Mouse (Mus musculus) intestine, embryonic 14.5 days (tissue): Measurements from ENCODE around the gene Lrrn3. TPM values are rescaled to one million over a fixed set of nuclear protein-coding genes. Genes with fewer than 3 reads are reported as not detected.

ENCODE experiments used
- ATAC-seq: fragments of 200-750 bp; cut with Nextera tagmentation; replicated peaks from 2 replicates; pipeline ENCODE4 v1.8.0; 2017; ENCODE audit warnings: low read depth, moderate number of reproducible peaks, moderate TSS enrichment, moderate library complexity; ENCODE audit not compliant: low FRiP score, low TSS enrichment
- DNase-seq: peaks from one replicate; pipeline ENCODE4 v3.0.0-alpha.2; 2018; ENCODE audit warnings: low spot score
- H3K27ac ChIP-seq: fragments of 300-500 bp; sonication (generic); 2 replicates; pipeline ENCODE4 v1.5.1; 2014; ENCODE audit warnings: low read depth, mild to moderate bottlenecking, control low read depth
- H3K27me3 ChIP-seq: fragments of 300-500 bp; sonication (generic); replicated peaks from 2 replicates; pipeline ENCODE4 v1.6.1; 2014; ENCODE audit warnings: low read length, control low read depth; ENCODE audit not compliant: control insufficient read depth, insufficient read depth
- H3K36me3 ChIP-seq: fragments of 300-500 bp; sonication (generic); 2 replicates; pipeline ENCODE4 v1.6.1; 2014; ENCODE audit warnings: low read length, control low read depth; ENCODE audit not compliant: control insufficient read depth, insufficient read depth
- H3K4me1 ChIP-seq: fragments of 300-500 bp; sonication (generic); replicated peaks from 2 replicates; pipeline ENCODE4 v1.6.1; 2014; ENCODE audit warnings: low read length, control low read depth, mixed read lengths; ENCODE audit not compliant: control insufficient read depth, insufficient read depth
- H3K4me2 ChIP-seq: fragments of 300-500 bp; sonication (generic); 2 replicates; pipeline ENCODE4 v1.6.1; 2014; ENCODE audit warnings: low read length
- H3K4me3 ChIP-seq: fragments of 300-500 bp; sonication (generic); 2 replicates; pipeline ENCODE4 v1.5.1; 2014; ENCODE audit warnings: low read depth, low read length, control low read depth, mixed read lengths
- H3K9ac ChIP-seq: fragments of 300-500 bp; sonication (generic); 2 replicates; pipeline ENCODE4 v1.6.1; 2014; ENCODE audit warnings: mild to moderate bottlenecking, low read length
- H3K9me3 ChIP-seq: fragments of 300-500 bp; sonication (generic); 2 replicates; pipeline ENCODE4 v1.6.1; 2016; ENCODE audit warnings: low read length, control low read depth; ENCODE audit not compliant: control insufficient read depth
- WGBS: fragments of 180-500 bp; shearing (Covaris S2); extraction: QIAGEN DNeasy Blood & Tissue Kit; methylation state at CpG from one replicate; pipeline ENCODE4 v1.1.7; 2014; 5-methylcytosine and 5-hydroxymethylcytosine counted together
- polyA plus RNA-seq: library from polyadenylated mRNA; unstranded; fragments of >200 nt; fragmentation: Nextera tagmentation; extraction: Ambion mirVana; gene quantifications from 2 replicates; pipeline ENCODE4 v1.2.1, GENCODE M21; 2014

Gene Lrrn3
- polyA plus RNA-seq, 1 experiment from 2014 or later: 14.3 TPM

DNA sequence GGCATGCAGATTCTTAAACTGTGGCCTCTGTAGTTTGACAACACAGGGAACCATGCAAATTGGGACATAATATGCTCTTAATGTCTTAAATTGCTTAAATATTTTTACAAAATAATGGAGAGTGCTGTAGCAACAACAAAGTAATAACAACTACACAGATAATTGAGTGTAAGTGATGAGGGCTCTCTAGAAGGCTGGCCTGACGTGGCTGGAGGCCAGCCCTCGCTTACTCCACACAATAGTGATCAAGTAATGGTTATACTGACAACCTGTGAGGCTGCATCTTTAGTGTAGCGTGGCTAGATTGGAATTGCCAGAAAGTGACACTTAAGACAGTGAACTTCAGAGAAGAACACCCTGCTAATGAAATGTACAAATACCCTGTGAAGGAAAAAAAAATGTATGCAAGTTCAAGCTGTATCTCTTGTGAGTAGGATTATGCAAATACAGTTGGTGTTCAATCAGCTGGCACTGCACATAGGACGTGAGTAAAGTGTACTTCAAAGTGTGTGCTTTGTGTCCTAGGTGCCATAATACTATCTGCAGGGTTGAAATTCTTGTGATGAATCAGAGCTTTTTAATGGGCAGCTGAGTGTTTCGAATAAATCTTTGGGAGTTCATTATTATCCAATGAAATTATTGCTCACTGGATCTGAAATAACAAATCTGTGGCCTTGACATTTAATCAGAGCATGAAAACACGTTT is 17.0 kb downstream of the Lrrn3 start:
- H3K9me3 ChIP-seq: no peaks in the 10 kb centered on the region
- WGBS: 72% methylated on average over 6 of the region's 6 CpGs
- DNase-seq (no peak), ATAC-seq (no peak)
- H3K27ac ChIP-seq: no peak overlapping the region
- H3K4me3 ChIP-seq: no peak overlapping the region
- no peak overlapping the region for H3K9ac ChIP-seq
- no peaks in the 10 kb centered on the region for H3K27me3 ChIP-seq
- H3K36me3 ChIP-seq: no peaks in the 10 kb centered on the region
- no peak overlapping the region for H3K4me2 ChIP-seq
- no peaks in the 10 kb centered on the region for H3K4me1 ChIP-seq

DNA sequence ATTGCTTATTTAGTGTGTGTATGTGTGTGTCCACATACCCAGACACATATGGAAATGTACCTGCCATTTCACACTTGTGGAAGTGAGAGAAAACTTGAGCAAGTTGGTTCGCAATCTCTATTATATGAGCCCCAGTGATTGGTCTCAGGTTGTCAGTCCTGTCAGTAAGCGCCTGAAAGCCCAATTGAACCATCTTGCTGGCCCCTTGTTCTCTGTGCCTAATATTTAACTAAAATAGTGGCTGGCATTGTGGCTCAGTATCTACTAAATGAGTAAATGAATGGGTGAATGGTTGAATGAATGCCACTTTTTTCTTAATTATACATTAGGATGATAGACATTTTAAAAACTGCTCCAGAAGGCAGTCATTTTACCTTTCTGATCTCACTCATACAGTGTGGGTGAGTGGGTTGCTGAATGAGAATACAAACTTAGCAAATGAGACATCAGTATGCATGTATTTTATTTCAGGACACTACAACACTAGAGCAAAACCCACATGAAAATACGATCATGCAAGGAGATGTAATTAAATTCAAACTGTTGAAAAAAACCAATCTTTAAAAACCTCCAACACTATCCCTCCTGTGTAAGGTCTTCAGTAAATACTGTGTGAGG is 17.7 kb downstream of the Lrrn3 start:
- WGBS: 92% methylated on average over 3 of the region's 3 CpGs
- H3K9ac ChIP-seq: no peak overlapping the region
- H3K27ac ChIP-seq: no peak overlapping the region
- H3K4me2 ChIP-seq: no peak overlapping the region
- H3K4me1 ChIP-seq: no peaks in the 10 kb centered on the region
- DNase-seq (no peak), ATAC-seq (no peak)
- H3K27me3 ChIP-seq: no peaks in the 10 kb centered on the region
- H3K9me3 ChIP-seq: no peaks in the 10 kb centered on the region
- H3K36me3 ChIP-seq: no peaks in the 10 kb centered on the region
- no peak overlapping the region for H3K4me3 ChIP-seq

DNA sequence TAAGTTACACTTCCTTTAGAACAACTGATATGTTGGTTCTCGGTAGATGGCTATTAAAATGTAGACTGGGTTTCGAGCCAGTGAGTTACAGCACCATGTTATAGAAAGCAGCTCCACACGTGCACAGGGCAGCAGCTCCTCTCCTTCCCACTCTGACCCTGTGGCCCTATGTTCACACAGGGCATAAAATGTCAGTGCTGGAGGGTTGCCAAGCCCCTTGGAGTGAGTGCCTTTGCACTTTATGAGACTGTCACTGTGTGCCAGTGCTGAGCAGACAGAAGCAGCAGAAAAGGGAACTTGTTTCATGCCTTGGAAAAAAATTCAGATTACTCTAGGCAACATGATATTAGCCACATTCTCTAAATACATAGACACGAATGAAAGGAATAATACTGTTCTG is 47.8 kb downstream of the Lrrn3 start:
- 52% methylated on average over 4 of the region's 4 CpGs for WGBS
- H3K27ac ChIP-seq: no peak overlapping the region
- no peak for ATAC-seq
- H3K9ac ChIP-seq: no peak overlapping the region
- H3K36me3 ChIP-seq: no peaks in the 10 kb centered on the region
- no peak overlapping the region for H3K4me2 ChIP-seq
- H3K4me1 ChIP-seq: peaks cover 8% of the 10 kb centered on the region
- no peak for DNase-seq
- H3K9me3 ChIP-seq: no peaks in the 10 kb centered on the region
- no peaks in the 10 kb centered on the region for H3K27me3 ChIP-seq
- no peak overlapping the region for H3K4me3 ChIP-seq

DNA sequence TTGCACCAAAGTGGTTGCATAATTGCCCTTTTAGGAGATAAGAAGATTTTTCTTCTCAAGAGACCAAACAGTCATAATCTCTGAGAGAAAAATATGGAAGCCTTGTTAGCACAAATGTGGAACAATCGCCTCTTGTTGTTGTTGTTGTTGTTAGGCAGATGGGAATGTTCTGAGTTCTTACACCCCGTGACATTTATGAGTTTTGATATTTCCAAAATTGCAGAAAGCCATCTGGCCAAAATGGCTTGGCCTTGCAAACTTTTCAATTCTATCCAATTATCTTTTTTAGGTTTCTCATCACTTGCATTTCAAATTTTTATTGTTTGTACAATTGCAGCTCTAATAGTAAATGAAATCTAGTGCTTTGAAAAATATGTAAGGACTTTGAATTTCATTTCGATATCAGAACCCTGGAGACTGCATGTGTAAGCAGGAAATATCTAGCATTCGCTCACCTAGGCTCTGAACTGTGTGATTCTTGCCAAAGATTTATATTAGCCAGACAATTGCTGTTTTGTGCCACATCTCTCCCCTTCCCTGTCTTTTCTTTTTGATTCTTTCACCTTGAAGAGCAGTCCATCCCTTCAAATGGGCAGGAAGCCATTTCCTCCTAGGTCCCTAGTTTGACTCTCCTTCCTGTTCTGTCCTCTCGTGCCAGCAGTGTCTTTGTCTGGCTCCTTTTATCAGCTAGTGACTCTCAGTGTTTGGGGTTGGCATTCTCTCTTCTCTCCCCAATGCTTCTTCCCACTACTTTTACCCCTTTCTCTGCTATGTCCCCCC is 49.8 kb downstream of the Lrrn3 start:
- Histone ChIP-seq H3K27me3 (no peaks in the 10 kb centered on the region), H3K9me3 (no peaks in the 10 kb centered on the region), H3K4me3 (no peak overlapping the region), H3K36me3 (no peaks in the 10 kb centered on the region), H3K27ac (no peak overlapping the region), H3K4me1 (no peaks in the 10 kb centered on the region), H3K4me2 (no peak overlapping the region), H3K9ac (no peak overlapping the region)
- ATAC-seq (no peak), DNase-seq (no peak)
- 77% methylated on average over 5 of the region's 5 CpGs for WGBS

DNA sequence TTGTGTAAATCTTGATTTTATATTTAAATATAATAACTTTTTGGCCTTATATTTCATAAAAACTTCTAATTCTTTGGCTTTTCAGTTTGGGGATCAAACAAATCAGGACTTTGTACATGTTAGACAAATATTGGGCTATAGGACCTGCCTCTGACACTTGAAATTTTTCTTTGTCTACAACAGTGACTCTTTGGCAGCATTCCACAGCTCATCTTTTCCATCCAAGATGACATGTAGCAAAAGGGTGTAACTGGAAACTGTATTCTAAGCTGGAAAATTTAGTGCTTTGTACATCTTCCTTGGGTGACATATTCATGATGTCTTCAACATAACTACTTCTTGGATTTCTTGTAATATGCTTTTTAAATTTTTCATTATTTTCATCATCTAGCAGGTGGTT is 57.4 kb downstream of the Lrrn3 start:
- Histone ChIP-seq H3K4me1 (no peaks in the 10 kb centered on the region), H3K36me3 (no peaks in the 10 kb centered on the region), H3K9me3 (no peaks in the 10 kb centered on the region), H3K4me2 (no peak overlapping the region), H3K27ac (no peak overlapping the region), H3K27me3 (no peaks in the 10 kb centered on the region), H3K9ac (no peak overlapping the region), H3K4me3 (no peak overlapping the region)
- ATAC-seq (no peak), DNase-seq (no peak)

DNA sequence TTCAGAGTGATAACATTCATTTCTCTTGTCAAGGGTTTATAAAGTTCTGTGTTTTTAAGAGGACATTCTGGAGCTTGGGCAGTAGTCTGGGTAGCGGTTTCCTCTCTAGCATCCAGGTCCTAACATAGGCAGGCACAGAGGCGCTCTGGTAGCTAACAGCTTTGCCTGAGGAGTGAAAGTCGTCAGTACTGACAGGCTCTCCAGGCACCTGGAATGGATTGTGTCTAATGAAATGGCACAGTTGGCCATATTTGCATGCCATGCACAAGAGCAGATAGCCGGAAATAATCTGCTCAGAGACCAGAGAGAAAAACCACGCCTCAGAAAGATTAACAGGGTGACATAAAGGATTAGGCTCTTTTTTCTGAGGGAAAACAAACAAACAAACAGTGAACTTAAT is 58.8 kb downstream of the Lrrn3 start:
- no peak for DNase-seq
- Histone ChIP-seq H3K27me3 (no peaks in the 10 kb centered on the region), H3K9ac (no peak overlapping the region), H3K4me1 (no peaks in the 10 kb centered on the region), H3K9me3 (no peaks in the 10 kb centered on the region), H3K27ac (no peak overlapping the region), H3K36me3 (no peaks in the 10 kb centered on the region), H3K4me3 (no peak overlapping the region), H3K4me2 (no peak overlapping the region)
- ATAC-seq: no peak
- WGBS: 73% methylated on average over 5 of the region's 5 CpGs

DNA sequence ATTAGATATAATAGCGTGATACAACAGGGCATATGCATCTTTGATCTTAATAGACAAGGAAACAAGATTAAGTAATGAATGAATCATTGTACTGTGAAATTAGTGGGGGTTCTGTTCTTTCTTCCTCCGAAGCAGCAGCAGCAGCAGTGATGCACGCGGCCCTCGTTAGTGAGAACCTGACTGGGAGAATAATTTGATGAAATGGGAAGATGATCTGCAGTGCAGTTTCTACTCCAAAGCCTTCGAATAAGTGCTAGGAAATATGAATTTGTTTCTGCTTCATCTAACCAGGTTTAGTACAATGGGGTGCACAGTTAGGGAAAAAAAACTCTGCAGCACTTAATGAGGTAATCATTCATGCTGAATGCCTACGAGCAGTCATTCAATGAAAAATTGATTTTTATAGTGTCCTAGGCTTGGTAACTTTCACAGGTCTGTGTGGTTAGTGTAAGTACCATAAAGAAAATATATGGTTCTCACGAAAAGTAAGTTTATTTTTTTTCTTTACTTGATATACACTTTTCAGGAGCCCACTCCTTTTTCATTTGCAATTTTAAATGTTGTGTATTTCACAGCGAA is 61.0 kb downstream of the Lrrn3 start:
- Histone ChIP-seq H3K27me3 (no peaks in the 10 kb centered on the region), H3K27ac (no peak overlapping the region), H3K9me3 (no peaks in the 10 kb centered on the region), H3K4me1 (no peaks in the 10 kb centered on the region), H3K4me2 (no peak overlapping the region), H3K4me3 (no peak overlapping the region), H3K36me3 (no peaks in the 10 kb centered on the region), H3K9ac (no peak overlapping the region)
- DNase-seq: no peak
- 74% methylated on average over 9 of the region's 9 CpGs for WGBS
- ATAC-seq: no peak

DNA sequence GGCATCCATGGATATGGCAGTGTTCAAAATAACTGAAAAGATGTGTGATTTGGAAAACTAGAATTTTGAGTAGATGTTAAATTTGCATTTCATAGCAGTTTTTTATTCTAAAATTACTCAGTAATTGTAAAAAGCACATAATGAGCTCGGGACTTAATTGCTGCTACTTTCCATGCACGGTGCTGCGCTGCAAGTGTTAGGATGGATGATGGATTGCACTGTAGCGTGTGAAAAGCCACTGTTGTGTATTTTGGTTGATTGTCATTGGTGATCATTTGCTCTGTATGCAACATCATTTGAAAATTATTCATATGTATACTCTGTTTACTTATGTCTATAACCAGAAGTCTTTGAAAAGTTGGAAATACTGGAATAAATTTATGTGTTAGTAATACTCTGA is 68.3 kb downstream of the Lrrn3 start:
- H3K4me2 ChIP-seq: no peak overlapping the region
- DNase-seq: no peak
- WGBS: 86% methylated on average over 4 of the region's 4 CpGs
- H3K4me1 ChIP-seq: no peaks in the 10 kb centered on the region; the same call in 1 of the 2 replicates
- H3K27me3 ChIP-seq: no peaks in the 10 kb centered on the region
- H3K27ac ChIP-seq: no peak overlapping the region
- H3K36me3 ChIP-seq: no peaks in the 10 kb centered on the region
- H3K9me3 ChIP-seq: no peaks in the 10 kb centered on the region
- H3K9ac ChIP-seq: no peak overlapping the region
- ATAC-seq: no peak
- H3K4me3 ChIP-seq: no peak overlapping the region
